Mouse (Mus musculus) MEL (cell line): ENCODE measurements at regions not wholly inside any gene's neighbourhood (a gene's known extent, or its start where the extent isn't known, plus 50 kb on each side); places are given as distances from the start of the nearest gene placed in this dataset.

Source experiments
- DNase-seq: peaks from one replicate; pipeline ENCODE4 v3.0.0; 2011; ENCODE audit warnings: low read depth, low spot score
- H3K27ac ChIP-seq: 2 replicates; pipeline ENCODE4 v1.5.1; 2012; ENCODE audit warnings: low read depth, mild to moderate bottlenecking, control low read depth, low read length, moderate library complexity; ENCODE audit not compliant: control insufficient read depth
- H3K27me3 ChIP-seq, 2 experiments: fragments of 150-350 bp in 1 of 2; sonication (generic) in 1 of 2; 2 replicates each; pipeline ENCODE4 v1.6.1; 2012; ENCODE audit warnings: low read length in 2 of 2, mild to moderate bottlenecking in 2 of 2, improper control_type of control experiment in 1 of 2, moderate library complexity in 1 of 2; ENCODE audit not compliant: insufficient read depth in 2 of 2, control insufficient read depth in 1 of 2
- H3K36me3 ChIP-seq, 2 experiments: 2 replicates each; pipeline ENCODE4 v1.6.1; 2012 to 2014; ENCODE audit warnings: low read length in 2 of 2, improper control_type of control experiment in 1 of 2, inconsistent platforms in 1 of 2, mild to moderate bottlenecking in 1 of 2; ENCODE audit not compliant: insufficient read depth in 2 of 2, control insufficient read depth in 1 of 2
- H3K4me1 ChIP-seq, 2 experiments: fragments of 150-350 bp in 1 of 2; sonication (generic) in 1 of 2; 2 replicates each; pipeline ENCODE4 v1.6.1; 2012; ENCODE audit warnings: low read length in 2 of 2, improper control_type of control experiment in 1 of 2, mild to moderate bottlenecking in 1 of 2; ENCODE audit not compliant: insufficient read depth in 2 of 2, control insufficient read depth in 1 of 2
- H3K4me3 ChIP-seq, 2 experiments: fragments of 150-350 bp in 1 of 2; sonication (generic) in 1 of 2; 2 replicates each; pipeline ENCODE4 v1.5.1; 2012; ENCODE audit warnings: low read depth in 2 of 2, low read length in 2 of 2, mild to moderate bottlenecking in 2 of 2, moderate library complexity in 2 of 2, control low read depth in 1 of 2, improper control_type of control experiment in 1 of 2; ENCODE audit not compliant: control insufficient read depth in 1 of 2, insufficient read depth in 1 of 2
- H3K79me2 ChIP-seq: 2 replicates; pipeline ENCODE4 v1.6.1; 2012; ENCODE audit warnings: mild to moderate bottlenecking, low read length, moderate library complexity; ENCODE audit not compliant: control insufficient read depth, poor library complexity, insufficient read depth
- H3K9ac ChIP-seq: 2 replicates; pipeline ENCODE4 v1.6.1; 2012; ENCODE audit warnings: low read depth, mild to moderate bottlenecking, control low read depth, low read length, moderate library complexity; ENCODE audit not compliant: control insufficient read depth, poor library complexity, severe bottlenecking
- H3K9me3 ChIP-seq: fragments of 150-350 bp; sonication (generic); replicated peaks from 2 replicates; pipeline ENCODE4 v1.6.1; 2012; ENCODE audit warnings: mild to moderate bottlenecking, low read length, improper control_type of control experiment, moderate library complexity; ENCODE audit not compliant: insufficient read depth
- BHLHE40 ChIP-seq: IDR thresholded peaks from 2 replicates; pipeline ENCODE4 v1.6.1; 2012; ENCODE audit warnings: low read depth, mild to moderate bottlenecking, inconsistent platforms, low read length, improper control_type of control experiment, borderline replicate concordance
- CHD1 ChIP-seq: IDR thresholded peaks from 2 replicates; pipeline ENCODE4 v1.6.1; 2012; ENCODE audit warnings: low read depth, mild to moderate bottlenecking, inconsistent platforms, low read length, improper control_type of control experiment
- ELF1 ChIP-seq: IDR thresholded peaks from 2 replicates; pipeline ENCODE4 v1.6.1; 2014; ENCODE audit warnings: low read depth, mild to moderate bottlenecking, inconsistent platforms, low read length, improper control_type of control experiment, moderate library complexity
- ETS1 ChIP-seq: IDR thresholded peaks from 2 replicates; pipeline ENCODE4 v1.6.1; 2012; ENCODE audit warnings: low read depth, mild to moderate bottlenecking, inconsistent platforms, low read length, improper control_type of control experiment, moderate library complexity
- GABPA ChIP-seq: IDR thresholded peaks from 2 replicates; pipeline ENCODE4 v1.6.1; 2012; ENCODE audit warnings: low read depth, mild to moderate bottlenecking, inconsistent platforms, low read length, improper control_type of control experiment, moderate library complexity
- GATA1 ChIP-seq: IDR thresholded peaks from 2 replicates; pipeline ENCODE4 v1.6.1; 2011; ENCODE audit warnings: low read depth, low read length, improper control_type of control experiment
- MAFK ChIP-seq: IDR thresholded peaks from 2 replicates; pipeline ENCODE4 v1.6.1; 2011; ENCODE audit warnings: low read depth, mild to moderate bottlenecking, low read length, improper control_type of control experiment, borderline replicate concordance
- MAZ ChIP-seq: IDR thresholded peaks from 2 replicates; pipeline ENCODE4 v1.6.1; 2012; ENCODE audit warnings: low read depth, mild to moderate bottlenecking, inconsistent platforms, low read length, improper control_type of control experiment
- MEF2A ChIP-seq: IDR thresholded peaks from 2 replicates; pipeline ENCODE4 v1.6.1; 2014; ENCODE audit warnings: low read depth, mild to moderate bottlenecking, inconsistent platforms, low read length, improper control_type of control experiment; ENCODE audit not compliant: poor library complexity, insufficient replicate concordance, severe bottlenecking; ENCODE audit errors: extremely low read depth
- MXI1 ChIP-seq: IDR thresholded peaks from 2 replicates; pipeline ENCODE4 v1.6.1; 2011; ENCODE audit warnings: mild to moderate bottlenecking, low read depth, low read length, improper control_type of control experiment
- MYC ChIP-seq: IDR thresholded peaks from 2 replicates; pipeline ENCODE4 v1.6.1; 2011; ENCODE audit warnings: low read depth, mild to moderate bottlenecking, low read length, improper control_type of control experiment, moderate library complexity
- NELFE ChIP-seq: IDR thresholded peaks from 2 replicates; pipeline ENCODE4 v1.6.1; 2011; ENCODE audit warnings: low read depth, low read length, improper control_type of control experiment
- POLR2A ChIP-seq, 2 experiments: IDR thresholded peaks; 2 replicates each; pipeline ENCODE4 v1.6.1; 2011 to 2012; ENCODE audit warnings: low read length in 2 of 2, mild to moderate bottlenecking in 2 of 2, control low read depth in 1 of 2, improper control_type of control experiment in 1 of 2, low read depth in 1 of 2, moderate library complexity in 1 of 2; ENCODE audit not compliant: control insufficient read depth in 1 of 2, insufficient read depth in 1 of 2, poor library complexity in 1 of 2
- RCOR1 ChIP-seq: IDR thresholded peaks from 2 replicates; pipeline ENCODE4 v1.6.1; 2012; ENCODE audit warnings: low read depth, mild to moderate bottlenecking, inconsistent platforms, low read length, improper control_type of control experiment
- SMC3 ChIP-seq: IDR thresholded peaks from 2 replicates; pipeline ENCODE4 v1.6.1; 2011; ENCODE audit warnings: low read depth, low read length, improper control_type of control experiment
- TAL1 ChIP-seq: IDR thresholded peaks from 2 replicates; pipeline ENCODE4 v1.6.1; 2012; ENCODE audit warnings: mild to moderate bottlenecking, inconsistent platforms, low read length, moderate library complexity, mixed read lengths
- TBP ChIP-seq: IDR thresholded peaks from 2 replicates; pipeline ENCODE4 v1.8.0; 2011; ENCODE audit warnings: low read depth, low read length, improper control_type of control experiment
- USF1 ChIP-seq: IDR thresholded peaks from 2 replicates; pipeline ENCODE4 v1.6.1; 2014; ENCODE audit warnings: low read depth, mild to moderate bottlenecking, inconsistent platforms, low read length, improper control_type of control experiment, moderate library complexity
- USF2 ChIP-seq, 2 experiments: IDR thresholded peaks; 2 replicates each; pipeline ENCODE4 v1.6.1; 2011 to 2012; ENCODE audit warnings: improper control_type of control experiment in 2 of 2, low read length in 2 of 2, borderline replicate concordance in 1 of 2, inconsistent platforms in 1 of 2, low read depth in 1 of 2, mild to moderate bottlenecking in 1 of 2; ENCODE audit not compliant: insufficient read depth in 1 of 2
- ZC3H11A ChIP-seq: IDR thresholded peaks from 2 replicates; pipeline ENCODE4 v1.6.1; 2012; ENCODE audit warnings: low read depth, mild to moderate bottlenecking, inconsistent platforms, low read length, improper control_type of control experiment

GRCm38 (mm10) chr3:8026325-8027017 lies 1406.2 kb upstream of the 1700008P02Rik start:
- Histone ChIP-seq H3K9me3 (no peaks in the 10 kb centered on the region), H3K9ac (no peak overlapping the region)
- no peak for DNase-seq
- no peak for TF ChIP-seq USF1
- TF ChIP-seq ELF1 = no peak
- no peak for TF ChIP-seq MAZ
- TF ChIP-seq SMC3 = no peak
- TF ChIP-seq ETS1 = no peak
- TF ChIP-seq GABPA = no peak
- no peak for TF ChIP-seq USF2 (IDR thresholded peaks at IDR 0.05; ENCODE audit: borderline replicate concordance in 1 of 2, insufficient read depth in 1 of 2, low read depth in 1 of 2, low read length in 2 of 2)
- no peak for TF ChIP-seq TAL1
- no peak for TF ChIP-seq BHLHE40
- TF ChIP-seq MEF2A = no peak
- TF ChIP-seq GATA1 = no peak
- TF ChIP-seq MAFK = no peak
- TF ChIP-seq TBP = no peak
- TF ChIP-seq MYC = no peak
- no peak for TF ChIP-seq RCOR1
- TF ChIP-seq POLR2A (IDR thresholded peaks at IDR 0.05; ENCODE audit: control insufficient read depth in 1 of 2, insufficient read depth in 1 of 2, low read depth in 1 of 2, low read length in 2 of 2, poor library complexity in 1 of 2) = no peak
- TF ChIP-seq, all 39 proteins: peak for 0
- H3K27me3 ChIP-seq = no peaks in the 10 kb centered on the region
- no peaks in the 10 kb centered on the region for H3K36me3 ChIP-seq
- H3K4me1 ChIP-seq = no peaks in the 10 kb centered on the region
- no peaks in the 10 kb centered on the region for H3K79me2 ChIP-seq
- no peak overlapping the region for H3K4me3 ChIP-seq
- no peak overlapping the region for H3K27ac ChIP-seq

- no peak for DNase-seq
- Histone ChIP-seq H3K9ac (no peak overlapping the region), H3K79me2 (no peaks in the 10 kb centered on the region), H3K27ac (no peak overlapping the region), H3K4me1 (no peaks in the 10 kb centered on the region), H3K9me3 (no peaks in the 10 kb centered on the region), H3K36me3 (no peaks in the 10 kb centered on the region), H3K4me3 (no peak overlapping the region), H3K27me3 (no peaks in the 10 kb centered on the region)
- no peak for TF ChIP-seq TAL1
- TF ChIP-seq MYC = no peak
- TF ChIP-seq USF1 = no peak
- no peak for TF ChIP-seq ZC3H11A
- TF ChIP-seq NELFE = no peak
- TF ChIP-seq MXI1 = no peak
- no peak for TF ChIP-seq CHD1
Measured at GRCm38 (mm10) chr3:8022654-8023053, 1402.4 kb upstream of the 1700008P02Rik start.
